In the genomic region with DNA sequence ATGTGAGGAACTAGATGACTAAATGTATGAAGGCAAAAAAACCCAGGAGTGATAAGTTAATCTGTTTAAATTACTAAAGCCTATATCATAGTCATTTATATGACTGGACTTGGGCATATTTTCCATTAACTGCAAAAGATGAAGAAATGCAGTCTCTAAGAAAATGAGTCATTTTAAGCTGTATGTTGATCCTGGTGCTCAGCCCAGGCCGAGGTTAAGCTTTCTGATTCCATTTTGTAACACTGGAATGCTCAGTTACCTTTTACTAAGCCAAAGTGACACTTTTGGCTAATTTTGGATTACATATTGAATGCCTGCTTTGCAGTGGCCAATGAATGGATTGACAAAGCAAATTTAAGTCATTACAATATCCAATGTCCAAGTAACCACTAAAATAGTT, we compare ENCODE assay signal across 25 mouse cellular contexts.
DNase-seq lines count a peak whose midpoint lies in the region; ATAC-seq and TF ChIP-seq lines count a peak whose summit lies in the region.
"Had no signal": no experiment of that assay in that cellular context is flagged by ENCODE, and none has a peak within 500 bp of the region (broad histone marks: within the 10 kb centered on the region; RNA-seq: fewer than 3 reads in every experiment).

No protein-coding gene starts in this region.

- no peaks in the 10 kb centered on the region for H3K79me2 ChIP-seq in C2C12 (ENCODE audit: control insufficient read depth, insufficient read depth)

- peak; percentile 41 for DNase-seq in Patski (ENCODE audit: low read depth, low spot score)
- DNase-seq in gonadal fat pad, adult 2 months (ENCODE audit: low read depth), result peak; percentile 19
- DNase-seq in thymus, postnatal 4 days, result no peak
- no peak for DNase-seq in embryo, embryonic 9.5 days (ENCODE audit: extremely low spot score)
- no peak for DNase-seq in embryo, embryonic 10.5 days (ENCODE audit: low spot score)
- DNase-seq: adrenal gland, postnatal 10 days; adrenal gland, postnatal 36 days; cerebellum, adult 18-20 months; cerebellum, adult 9-10 months; cerebellum, postnatal 14 days; forebrain, postnatal 0 days; gastrocnemius, postnatal 25 days; heart, adult 2 months; heart, postnatal 14 days; heart, postnatal 4 days; kidney, adult 18-20 months had no signal

- TF ChIP-seq CTCF in C2C12 (IDR thresholded peaks at IDR 0.05; ENCODE audit: control insufficient read depth, insufficient read depth, insufficient read length) (no peak), Patski (IDR thresholded peaks at IDR 0.05) (no peak)

- H3K27me3 ChIP-seq in C2C12 (ENCODE audit: control insufficient read depth, insufficient read depth, insufficient read length) (no peaks in the 10 kb centered on the region), Patski (no peaks in the 10 kb centered on the region)
- H3K27me3 ChIP-seq: embryonic facial prominence, embryonic 13.5 days; heart, embryonic 13.5 days had no signal

- POLR2A ChIA-PET in Patski (lab: Charles Lee), result interaction anchor here (1.1 kb wide), 1 partner anchor 17 kb away, joined by 3 read pairs; no protein-coding TSS in a partner anchor

- H3ac ChIP-seq in C2C12 (ENCODE audit: control insufficient read depth, insufficient read length, low read depth), result no peak overlapping the region

- in situ Hi-C loops in Patski (cut with MboI; ENCODE audit: low pct_unique_long_range_greater_than_20kb), result loop anchor here (10.0 to 25.0 kb wide), 2 partner anchors 265 to 908 kb away; no protein-coding TSS in a partner anchor

- no peaks in the 10 kb centered on the region for H3K79me3 ChIP-seq in C2C12 (ENCODE audit: low read depth)

- no peak overlapping the region for H3K4me3 ChIP-seq in C2C12 (ENCODE audit: insufficient read depth, poor library complexity, severe bottlenecking)
- H3K4me3 ChIP-seq: embryonic facial prominence, embryonic 10.5 days; embryonic facial prominence, embryonic 13.5 days; heart, adult 2 months; heart, embryonic 10.5 days; heart, embryonic 13.5 days had no signal

- CTCF ChIA-PET in Patski (lab: Charles Lee), result interaction anchor here (1.6 kb wide), 1 partner anchor 10 kb away, joined by 3 read pairs; no protein-coding TSS in a partner anchor

- H3K36me3 ChIP-seq in C2C12 (ENCODE audit: control insufficient read depth, insufficient read depth), result no peaks in the 10 kb centered on the region
- H3K36me3 ChIP-seq: embryonic facial prominence, embryonic 10.5 days; embryonic facial prominence, embryonic 13.5 days; heart, embryonic 10.5 days; heart, embryonic 13.5 days had no signal

- no peak for ATAC-seq in Patski
- ATAC-seq: forebrain, embryonic 14.5 days; forebrain, postnatal 0 days; hindbrain, postnatal 0 days; inflammation-experienced regulatory T-cells, adult 6 months; intestine, embryonic 16.5 days had no signal

TF ChIP-seq in C2C12, 6 proteins besides CTCF, POLR2A, EP300 and RAD21:
- TF ChIP-seq CEBPB (IDR thresholded peaks at IDR 0.05; ENCODE audit: low read depth) (peak; percentile 44), MAX (IDR thresholded peaks at IDR 0.05) (no peak), MYOD1 (IDR thresholded peaks at IDR 0.05; ENCODE audit: control insufficient read depth, insufficient read length, low read depth) (no peak)

Comparison
In these comparisons a context has a peak if more than half of its experiments do, and no peak if none do; other contexts are left out.
1. DNase-seq: peak in Patski (single experiment) and gonadal fat pad, adult 2 months (single experiment); none in thymus, postnatal 4 days (single experiment), embryo, embryonic 9.5 days (single experiment) and embryo, embryonic 10.5 days (single experiment).